Mouse (Mus musculus): Measurements from ENCODE around the gene Vcp.

Gene Vcp

DNA sequence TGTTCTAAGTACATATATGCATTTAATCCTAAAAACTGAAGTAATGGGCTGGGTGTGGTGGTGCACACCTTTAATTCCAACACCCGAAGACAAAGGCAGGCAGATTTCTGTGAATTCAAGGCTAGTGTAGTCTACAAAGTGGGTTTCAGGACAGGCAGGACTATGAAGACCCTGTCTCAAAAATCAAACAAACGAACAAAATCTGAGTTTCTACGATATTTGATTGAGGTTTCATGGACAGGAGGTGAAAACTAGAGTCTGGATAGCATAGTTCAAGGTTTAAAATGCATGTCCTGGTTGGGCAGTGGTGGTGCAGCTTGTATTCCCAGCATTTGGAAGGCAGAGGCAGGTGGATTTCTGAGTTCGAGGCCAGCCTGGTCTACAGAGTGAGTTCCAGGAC lies 31.0 kb downstream of the Vcp start, which contains the start of gene 1700022I11Rik:
Gene 1700022I11Rik, plus strand, starts transcription at position 301 of the 400 bp plus-strand sequence.
- DNase-seq: no peak

DNA sequence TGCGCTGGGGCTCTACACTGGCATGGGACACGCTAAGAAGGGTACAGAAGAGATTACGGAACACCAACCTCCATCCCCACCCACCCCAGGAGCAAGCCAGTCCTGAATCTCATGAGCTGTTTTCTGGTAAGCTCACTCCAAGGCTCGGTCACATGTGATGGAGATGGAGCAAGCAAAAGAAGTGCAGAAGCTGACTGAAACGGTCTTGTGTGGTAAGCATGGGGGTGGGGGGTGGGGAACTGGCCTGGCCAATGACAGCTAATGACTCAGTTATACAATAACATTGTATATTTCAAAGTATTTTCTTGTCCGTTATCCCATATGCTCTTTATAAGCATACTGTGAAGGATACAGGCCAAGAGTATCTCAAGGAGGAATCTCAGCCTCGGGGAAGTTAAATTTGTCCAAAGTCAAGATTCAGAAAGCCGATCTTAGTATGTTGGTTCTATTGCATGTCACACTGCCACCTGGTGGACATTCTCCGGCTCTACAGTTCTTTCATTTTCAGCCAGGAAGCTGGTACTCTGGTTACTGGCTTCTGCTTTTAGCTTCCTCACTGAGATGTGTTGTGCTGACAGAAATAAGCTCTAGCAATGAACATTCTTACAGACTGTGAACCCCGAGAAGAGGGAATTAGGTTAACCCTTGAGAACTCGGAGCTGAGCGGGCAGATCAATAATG lies 35.1 kb downstream of the Vcp start:
- peak; percentile 71 to 77 for DNase-seq

DNA sequence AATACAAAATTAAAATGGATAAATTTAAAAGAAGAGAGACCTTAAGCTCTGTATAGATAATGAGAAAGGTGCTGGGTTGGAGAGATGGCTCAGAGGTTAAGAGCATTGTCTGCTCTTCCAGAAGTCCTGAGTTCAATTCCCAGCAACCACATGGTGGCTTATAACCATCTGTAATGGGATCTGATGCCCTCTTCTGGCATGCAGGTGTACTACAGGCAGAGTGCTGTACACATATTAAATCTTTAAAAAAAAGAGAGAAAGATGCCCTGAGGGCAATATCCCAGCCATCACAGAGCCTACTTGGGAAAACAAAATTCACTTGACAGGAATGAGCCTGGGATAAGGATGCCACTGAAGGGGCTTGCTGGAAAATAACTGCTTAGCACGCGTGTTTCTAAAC lies 36.8 kb downstream of the Vcp start:
- peak; percentile 44 to 47 for DNase-seq

- peak; percentile 69 to 74 for DNase-seq
Observed at GRCm38 (mm10) chr4:42961592-42961991, 38.7 kb downstream of the Vcp start.

DNA sequence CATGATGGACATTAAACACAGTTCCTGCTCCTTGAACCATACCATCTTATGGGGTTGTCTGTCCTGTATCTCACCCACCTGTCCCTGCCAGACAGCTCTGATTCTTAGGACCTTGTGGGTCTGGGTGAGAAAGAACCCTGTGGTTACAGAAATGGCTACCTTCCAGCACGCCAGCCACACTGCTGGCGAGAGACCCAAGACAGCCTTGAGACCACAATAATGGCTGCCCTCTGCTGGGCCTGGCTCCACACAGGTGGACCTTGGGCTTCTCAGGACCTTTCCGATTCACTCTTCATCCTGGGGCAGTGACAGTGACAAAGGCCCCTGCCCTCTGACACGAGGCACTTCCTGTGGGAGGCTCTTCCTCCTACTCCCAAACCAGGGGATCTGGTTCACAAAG lies 40.9 kb downstream of the Vcp start:
- DNase-seq: no peak

- no peak for DNase-seq
Observed at GRCm38 (mm10) chr4:42958942-42959341, 41.4 kb downstream of the Vcp start.

- DNase-seq: no peak
Observed at GRCm38 (mm10) chr4:42957979-42958378, 42.3 kb downstream of the Vcp start.

DNA sequence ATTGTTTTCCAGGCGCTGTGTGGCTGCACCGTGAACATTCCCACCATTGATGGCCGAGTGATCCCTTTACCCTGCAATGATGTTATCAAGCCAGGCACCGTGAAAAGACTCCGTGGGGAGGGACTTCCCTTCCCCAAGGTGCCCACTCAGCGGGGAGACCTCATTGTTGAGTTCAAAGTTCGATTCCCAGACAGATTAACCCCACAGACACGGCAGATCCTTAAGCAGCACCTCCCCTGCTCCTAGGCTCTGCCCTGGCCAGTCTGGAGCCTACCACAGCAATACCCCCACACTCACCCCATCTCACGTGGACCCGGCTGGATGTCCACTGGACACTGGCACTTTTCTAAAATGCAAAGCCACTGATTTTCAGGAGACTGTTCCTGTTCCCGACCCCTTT lies 43.0 kb downstream of the Vcp start:
- no peak for DNase-seq

GRCm38 (mm10) chr4:42956581-42956980 lies 43.7 kb downstream of the Vcp start:
- no peak for DNase-seq

DNA sequence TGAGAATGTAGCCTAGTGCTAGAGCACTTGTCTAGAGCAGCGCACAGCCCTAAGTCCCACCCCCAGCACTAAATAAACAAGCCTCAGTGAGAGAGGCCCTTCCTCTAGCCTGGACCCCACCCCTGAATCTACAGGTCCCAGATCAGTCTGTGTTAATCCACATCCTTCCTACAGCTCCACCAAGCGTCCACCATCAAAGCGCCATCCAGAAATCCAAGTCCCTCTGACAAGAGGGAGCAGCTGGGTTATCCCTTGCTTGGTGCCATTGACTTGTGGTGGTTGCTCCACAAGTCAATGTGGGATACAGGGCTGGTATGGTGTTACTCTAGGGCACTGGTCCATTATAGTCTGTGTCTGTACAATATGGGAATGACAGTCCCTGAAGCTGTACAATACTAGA lies 45.1 kb downstream of the Vcp start:
- no peak for DNase-seq

- DNase-seq: peak; percentile 53 to 54
Observed at GRCm38 (mm10) chr4:42954297-42954696, 46.0 kb downstream of the Vcp start.

DNA sequence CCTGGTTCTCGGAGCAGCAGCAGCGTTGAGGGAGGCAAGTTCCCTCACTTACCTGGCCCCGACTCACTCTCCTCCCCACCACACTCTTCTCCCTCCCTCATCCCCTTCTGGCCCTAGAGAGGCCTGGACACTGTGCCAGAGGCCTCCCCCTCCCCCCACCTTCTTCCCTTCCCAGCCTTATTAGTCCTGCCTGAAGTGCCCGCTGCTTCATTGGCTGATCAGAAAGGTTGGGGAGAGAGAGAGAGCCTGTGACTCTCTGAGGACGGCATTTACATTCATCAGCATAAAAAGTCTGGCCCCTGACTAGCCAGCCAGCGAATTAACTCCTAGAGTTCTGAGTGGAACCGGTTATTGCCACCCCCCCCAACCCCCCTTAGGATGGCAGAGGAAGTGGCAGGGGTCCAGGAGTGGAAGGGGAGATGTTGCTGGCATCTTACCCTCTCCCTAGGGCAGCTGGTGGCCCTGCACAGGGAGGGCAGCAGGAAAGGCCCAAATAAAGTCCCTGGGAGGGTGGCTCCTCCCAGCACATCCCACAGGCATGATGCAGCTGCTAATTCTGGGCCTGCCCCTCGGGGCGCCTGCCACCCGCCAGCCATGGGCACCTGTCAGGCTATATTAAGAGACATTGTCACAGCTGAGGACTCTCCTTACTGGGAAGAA lies 46.7 kb downstream of the Vcp start:
- no peak for DNase-seq

- DNase-seq: no peak
Observed at GRCm38 (mm10) chr4:42952563-42952962, 47.7 kb downstream of the Vcp start.

DNA sequence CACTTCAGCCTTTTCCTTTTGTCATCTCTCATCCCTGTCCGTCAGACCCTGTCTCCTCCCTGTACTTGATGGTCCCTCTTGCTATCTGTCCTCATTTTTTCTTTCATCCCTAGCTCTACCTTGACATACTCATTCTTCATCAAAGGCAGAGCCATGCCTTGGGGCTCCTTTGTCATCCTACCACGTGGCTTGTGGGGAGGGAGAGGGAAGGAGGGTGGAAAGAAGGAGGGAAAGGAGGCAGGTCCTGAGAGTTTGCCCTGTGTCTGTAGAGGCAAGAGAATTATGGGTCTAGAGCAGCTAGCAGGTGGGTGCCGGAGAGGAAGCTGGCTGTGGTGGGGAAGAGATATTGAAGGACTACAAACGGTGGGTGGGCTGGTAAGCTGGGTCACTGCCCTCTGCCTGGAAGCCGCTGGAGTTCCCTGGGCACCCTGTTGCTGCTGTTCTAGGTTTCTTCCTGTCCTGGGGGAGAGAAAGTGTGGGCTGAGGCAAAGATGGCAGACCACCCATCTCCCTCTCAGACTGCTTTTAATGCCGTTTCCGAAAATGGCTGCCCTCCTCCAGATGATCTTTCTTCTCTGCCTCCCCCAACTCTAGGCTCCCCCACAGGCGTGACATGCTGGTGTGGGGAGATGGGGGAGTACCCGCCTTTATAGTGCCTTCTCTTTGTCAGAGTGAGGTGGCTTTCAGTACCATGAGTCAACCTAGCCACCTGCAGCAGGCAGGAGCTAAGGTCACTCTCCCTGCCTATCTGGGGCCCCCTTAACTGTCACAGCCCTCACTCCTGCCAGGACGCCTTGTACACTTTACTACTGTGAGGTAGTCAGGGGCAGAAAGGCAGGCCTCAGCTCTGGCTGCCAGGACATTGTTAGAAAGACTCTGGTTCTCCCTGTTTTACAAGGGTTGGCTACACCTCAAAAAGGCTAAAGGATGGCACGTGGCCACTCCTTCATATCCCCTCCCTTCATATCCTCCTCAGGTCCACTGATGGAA lies 48.8 kb downstream of the Vcp start:
- DNase-seq: no peak

DNA sequence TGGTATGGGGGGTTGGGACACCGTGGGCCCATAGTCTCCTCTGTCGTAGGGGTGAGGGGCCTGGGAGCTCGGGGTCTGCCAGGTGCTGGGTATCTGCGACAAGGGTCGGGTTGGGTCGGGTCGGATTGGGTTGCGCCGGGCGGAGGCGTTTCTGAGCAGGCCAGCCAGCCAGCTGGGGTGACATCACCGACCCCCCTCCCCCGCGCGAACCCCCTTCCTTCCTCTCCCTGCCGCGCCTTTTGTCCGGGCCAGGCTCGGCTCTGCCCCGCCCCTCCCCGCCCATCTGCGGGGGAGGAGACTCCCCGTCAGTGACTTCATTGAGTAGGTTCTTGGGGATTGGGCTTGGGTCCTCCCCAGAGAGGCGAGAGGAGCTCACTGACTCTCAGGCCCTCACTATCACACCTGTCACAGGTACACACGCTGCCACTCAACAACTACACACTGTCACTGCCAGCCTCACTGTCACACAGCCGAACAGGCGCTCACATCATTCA lies 50.2 kb downstream of the Vcp start:
- DNase-seq: peak; percentile 93 to 94

DNA sequence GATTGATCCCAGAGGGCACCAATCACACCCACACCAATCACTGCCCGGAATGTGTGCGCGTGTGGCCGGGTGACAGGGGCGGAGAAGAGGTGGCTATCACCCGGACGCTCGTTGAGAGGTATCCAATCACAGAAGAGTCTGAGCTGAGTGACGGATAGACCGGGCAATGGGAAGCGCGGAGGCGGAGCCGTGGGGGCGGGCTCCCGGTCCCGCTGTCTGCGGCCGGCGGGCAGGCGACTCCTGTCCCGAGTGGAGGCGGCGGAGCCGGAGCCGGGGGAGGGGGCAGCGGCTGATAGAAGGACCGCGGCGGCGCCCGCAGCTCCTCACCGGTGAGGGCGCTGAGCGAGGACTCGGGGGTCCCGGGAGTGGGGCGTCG lies 50.6 kb downstream of the Vcp start, which contains the start of gene Dnajb5:
Gene Dnajb5, plus strand, starts transcription at position 139 of the 376 bp plus-strand sequence.
- DNase-seq: peak; percentile 96

- no peak for DNase-seq
Observed at GRCm38 (mm10) chr4:42949051-42949675, 51.1 kb downstream of the Vcp start.

DNA sequence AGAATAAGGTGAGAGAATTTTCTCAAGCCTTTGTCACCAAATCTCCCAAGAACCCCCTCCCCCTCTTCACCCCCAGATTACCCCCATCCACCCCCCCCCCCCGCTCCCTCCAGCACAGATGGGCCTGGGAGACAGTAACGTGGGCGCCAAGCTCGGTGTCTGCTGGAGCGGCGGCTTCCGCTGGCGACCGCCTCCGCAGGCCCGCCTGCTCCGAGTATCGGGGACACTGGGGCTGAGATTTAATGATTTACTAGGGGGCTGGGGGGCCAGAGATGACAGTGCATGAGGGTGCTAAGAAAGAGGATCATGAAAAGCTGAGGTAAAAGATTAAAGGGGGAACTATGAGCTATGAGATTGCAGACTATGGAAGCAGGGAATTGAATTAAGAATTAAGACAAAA lies 51.8 kb downstream of the Vcp start:
- DNase-seq: no peak

- DNase-seq: no peak
Observed at GRCm38 (mm10) chr4:42946733-42947290, 53.5 kb downstream of the Vcp start.

DNA sequence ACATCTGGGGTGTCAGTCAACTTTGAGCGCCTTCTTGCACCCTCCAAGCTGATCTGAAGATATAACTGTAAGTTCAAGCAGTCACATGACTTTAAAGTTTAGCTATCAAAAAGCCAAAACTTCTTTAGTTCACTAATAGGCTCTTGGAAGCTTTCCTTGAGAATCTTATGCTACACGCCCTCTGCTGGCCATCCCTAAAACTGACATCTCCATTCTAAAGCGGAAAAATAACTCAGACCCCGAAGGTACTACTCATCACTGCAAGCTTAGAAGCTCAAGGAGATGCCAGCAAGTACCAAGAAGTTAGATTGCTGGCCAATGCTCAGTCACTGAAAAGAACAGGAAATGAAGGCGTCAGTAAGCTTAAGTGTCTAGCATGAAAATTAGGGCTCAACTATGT lies 54.4 kb downstream of the Vcp start:
- DNase-seq: peak; percentile 42 to 44

GRCm38 (mm10) chr4:42945445-42945844 lies 54.9 kb downstream of the Vcp start:
- no peak for DNase-seq

- DNase-seq: no peak
Observed at GRCm38 (mm10) chr4:42945043-42945442, 55.3 kb downstream of the Vcp start.

Data from B cell, adult 2 months (primary cell).